ENCODE assay signal across 26 mouse cellular contexts in genomic region chr13:59661966-59662365, GRCm38 (mm10). TPM values are rescaled to one million over a fixed set of nuclear protein-coding genes. Genes with fewer than 3 reads are reported as not detected.
"Had no signal": no experiment of that assay in that cellular context is flagged by ENCODE, and none has a peak within 500 bp of the region (broad histone marks: within the 10 kb centered on the region; RNA-seq: fewer than 3 reads in every experiment).

No protein-coding gene starts in this region.

- H3K4me1 ChIP-seq: lung, embryonic 15.5 days; stomach, embryonic 15.5 days had no signal

- H3K27ac ChIP-seq: liver, embryonic 15.5 days; lung, embryonic 15.5 days; macrophage; midbrain, embryonic 13.5 days; neural tube, embryonic 13.5 days; neural tube, embryonic 15.5 days; stomach, embryonic 15.5 days; stomach, postnatal 0 days had no signal

- DNase-seq: liver, postnatal 0 days; lung, adult 2 months; lung, postnatal 14 days; lung, postnatal 36 days; retina, postnatal 1 day; right cerebral cortex, adult 18-20 months; right cerebral cortex, postnatal 25 days; right cerebral cortex, postnatal 4 days; thymus, adult 2 months; thymus, postnatal 25 days had no signal

- H3K4me3 ChIP-seq: liver, embryonic 15.5 days; lung, embryonic 15.5 days; megakaryocyte, embryonic 14.5 days; midbrain, embryonic 13.5 days; myocyte; neural tube, embryonic 13.5 days; neural tube, embryonic 15.5 days; stomach, embryonic 15.5 days had no signal

- H3K27me3 ChIP-seq: liver, embryonic 15.5 days; lung, embryonic 15.5 days; midbrain, embryonic 13.5 days; neural tube, embryonic 13.5 days; neural tube, embryonic 15.5 days; stomach, embryonic 15.5 days had no signal

RNA-seq across cellular contexts. Expression of gene 4921517D22Rik, which starts 31.9 kb away (rescaled TPM):
- total RNA-seq: megakaryocyte progenitor cell, adult 5-6 weeks had no signal
- polyA plus RNA-seq: liver, embryonic 15.5 days; liver, postnatal 0 days; lung, adult 2 months; lung, embryonic 15.5 days; lung, postnatal 0 days; macrophage; midbrain, embryonic 11.5 days; midbrain, embryonic 13.5 days; midbrain, embryonic 16.5 days; myocyte; neural tube, embryonic 11.5 days; neural tube, embryonic 13.5 days; neural tube, embryonic 15.5 days; spleen, adult 2 months; stomach, embryonic 15.5 days; stomach, postnatal 0 days; thymus, adult 2 months had no signal

RNA-seq across cellular contexts. Expression of gene Spata31d1a, which starts 48.2 kb away (rescaled TPM):
- total RNA-seq: megakaryocyte progenitor cell, adult 5-6 weeks had no signal
- polyA plus RNA-seq: liver, embryonic 15.5 days; lung, adult 2 months; lung, embryonic 15.5 days; macrophage; midbrain, embryonic 11.5 days; myocyte; neural tube, embryonic 11.5 days; spleen, adult 2 months; stomach, embryonic 15.5 days; stomach, postnatal 0 days had no signal

RNA-seq across cellular contexts. Expression of gene Spata31d1b, which starts 50.1 kb away (rescaled TPM):
- total RNA-seq: megakaryocyte progenitor cell, adult 5-6 weeks had no signal
- polyA plus RNA-seq: liver, postnatal 0 days; lung, adult 2 months; lung, embryonic 15.5 days; lung, postnatal 0 days; macrophage; midbrain, embryonic 13.5 days; midbrain, embryonic 16.5 days; myocyte; neural tube, embryonic 11.5 days; neural tube, embryonic 13.5 days; neural tube, embryonic 15.5 days; spleen, adult 2 months; stomach, embryonic 15.5 days; stomach, postnatal 0 days had no signal
